Mouse (Mus musculus) NIH3T3 (cell line): Measurements from ENCODE around the gene Gm49342.
A peak's percentile ranks its signal among the peaks of the same experiment; 100 is the strongest.
"Not testable (repeated sequence)": the region's sequence is repeated elsewhere in the genome, so short reads cannot be mapped to it uniquely, and the experiment has no call there.

Source experiments
- DNase-seq: peaks from one replicate; pipeline ENCODE4 v3.0.0-alpha.2; 2012; ENCODE audit warnings: low read depth

The Gm49342 gene

GRCm38 (mm10) chr14:50943932-50944667, at the start of gene Gm49342:
TSS of gene Gm49342 (plus strand) at chr14:50944517.
- peak; percentile 93 for DNase-seq

GRCm38 (mm10) chr14:50895407-50895806, 48.9 kb upstream of the Gm49342 start:
- peak; percentile 3 for DNase-seq

- peak; percentile 94 for DNase-seq
These were observed 48.2 kb upstream of the Gm49342 start for GRCm38 (mm10) chr14:50895985-50896746.

GRCm38 (mm10) chr14:50896747-50897373, 47.5 kb upstream of the Gm49342 start:
- DNase-seq = peak; percentile 31

GRCm38 (mm10) chr14:50897374-50897765, 46.9 kb upstream of the Gm49342 start, which contains the start of gene Klhl33:
TSS of gene Klhl33 (minus strand) at chr14:50897507.
- DNase-seq = peak; percentile 17

- DNase-seq = not testable (repeated sequence)
These were observed 46.3 kb upstream of the Gm49342 start for GRCm38 (mm10) chr14:50897992-50898391.

- no peak for DNase-seq
These were observed 40.1 kb upstream of the Gm49342 start for GRCm38 (mm10) chr14:50903973-50904827.

GRCm38 (mm10) chr14:50904828-50905129, 39.5 kb upstream of the Gm49342 start:
- no peak for DNase-seq

DNA sequence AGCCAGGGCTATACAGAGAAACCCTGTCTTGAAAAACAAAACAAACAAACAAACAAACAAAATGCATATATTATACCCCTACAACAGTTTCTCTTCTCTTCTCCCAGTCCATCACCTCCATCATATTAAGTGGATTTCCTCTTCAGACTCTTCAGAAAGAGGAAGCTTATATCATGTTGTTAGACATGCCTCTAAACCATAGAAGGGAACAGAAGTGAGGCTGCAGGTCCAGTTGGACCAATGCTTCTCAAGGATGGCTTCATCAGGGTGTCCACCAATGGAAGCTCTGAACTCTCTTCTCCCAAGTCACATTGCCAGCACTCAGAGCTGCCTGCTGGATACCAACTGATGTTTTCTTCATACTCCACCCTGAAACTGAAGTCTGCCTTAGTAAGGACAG, 39.0 kb upstream of the Gm49342 start:
- not testable (repeated sequence) for DNase-seq

- no peak for DNase-seq
These were observed 36.2 kb upstream of the Gm49342 start for GRCm38 (mm10) chr14:50908126-50908525.

DNA sequence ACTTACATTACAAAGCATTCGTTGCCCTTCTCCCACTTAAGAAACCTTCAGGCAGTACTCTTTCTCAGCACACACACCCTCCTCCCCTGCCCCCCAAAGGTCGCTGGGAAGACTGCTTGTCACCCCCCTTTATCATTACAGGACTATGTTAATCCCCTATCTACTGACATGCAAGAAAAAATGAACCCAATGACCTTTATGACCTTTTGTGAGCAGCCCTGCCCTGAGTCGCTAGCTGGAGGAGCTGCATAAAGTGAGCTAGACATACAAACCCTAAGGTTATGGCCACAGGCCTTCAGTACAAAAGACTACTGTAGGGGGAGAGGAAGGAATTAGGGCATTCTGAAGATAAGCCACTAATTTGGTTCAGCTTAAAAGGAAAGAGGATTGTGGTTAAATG, 33.0 kb upstream of the Gm49342 start:
- DNase-seq = no peak

DNA sequence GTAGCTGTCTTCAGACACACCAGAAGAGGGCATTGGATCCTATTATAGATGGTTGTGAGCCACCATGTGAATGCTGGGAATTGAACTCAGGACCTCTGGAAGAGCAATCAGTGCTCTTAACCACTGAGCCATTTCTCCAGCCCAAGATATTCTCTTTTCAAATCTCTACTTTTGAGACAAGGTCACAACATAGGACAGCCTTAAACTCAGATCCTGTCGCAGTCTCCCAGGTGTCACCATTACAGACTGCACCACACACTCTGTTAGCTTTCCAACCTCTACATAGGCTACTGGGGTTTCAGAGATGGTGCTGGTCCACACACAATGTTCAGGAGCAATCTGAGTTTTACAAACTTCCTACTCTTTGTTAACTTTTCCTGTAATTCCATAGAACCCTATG, 20.9 kb upstream of the Gm49342 start:
- peak; percentile 3 for DNase-seq

GRCm38 (mm10) chr14:50924281-50925064, 19.8 kb upstream of the Gm49342 start, which contains the start of the genes Osgep and Apex1:
TSS of gene Osgep (minus strand) at chr14:50924893.
TSS of gene Apex1 (plus strand) at chr14:50924968.
- peak; percentile 96 for DNase-seq

- DNase-seq = peak; percentile 31
These were observed 19.0 kb upstream of the Gm49342 start for GRCm38 (mm10) chr14:50925111-50925920.

DNA sequence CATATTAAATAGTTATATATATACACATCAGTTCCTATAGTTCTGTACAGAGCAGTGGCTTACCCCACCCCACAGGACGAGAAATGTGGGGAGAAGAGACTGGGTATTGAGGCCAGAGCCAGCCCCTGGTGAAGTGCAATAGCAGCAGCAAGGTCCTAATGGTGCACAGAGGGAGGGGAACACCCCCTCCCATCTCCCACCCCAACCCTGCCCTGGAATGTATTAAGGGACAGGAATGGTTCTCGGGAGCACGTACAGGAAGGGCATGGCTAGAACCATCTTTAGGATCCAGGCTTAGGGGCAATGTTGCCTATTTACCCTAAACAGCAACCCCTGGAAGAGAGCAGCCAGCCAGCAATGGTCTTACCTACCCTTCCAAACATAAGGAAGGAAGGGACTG, 17.0 kb upstream of the Gm49342 start:
- DNase-seq = no peak

DNA sequence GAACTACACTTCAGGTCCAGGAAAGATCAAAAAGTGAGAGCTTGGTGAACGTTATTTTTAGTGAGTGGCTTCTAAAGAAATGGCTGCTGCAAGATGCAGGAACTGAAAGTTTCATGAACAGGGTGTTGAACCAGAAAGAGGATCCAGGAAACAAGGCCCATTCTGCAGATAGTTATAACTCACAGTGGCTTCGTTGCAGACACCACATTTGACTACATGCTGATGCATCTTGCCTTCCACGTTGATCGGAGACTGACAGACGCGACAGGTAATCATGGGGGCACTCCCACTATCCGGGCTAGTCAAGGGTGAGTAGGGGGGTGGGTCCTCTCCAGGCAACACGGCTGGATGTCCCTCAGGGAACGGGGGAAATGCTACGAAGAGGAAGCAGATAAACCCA, 14.4 kb upstream of the Gm49342 start:
- DNase-seq = no peak

GRCm38 (mm10) chr14:50930377-50930753, 14.0 kb upstream of the Gm49342 start:
- DNase-seq = no peak

- DNase-seq = peak; percentile 97
These were observed 13.4 kb upstream of the Gm49342 start, which contains the start of the genes Pip4p1 and Pnp for GRCm38 (mm10) chr14:50930754-50931492. TSS of gene Pip4p1 (minus strand) at chr14:50930856. TSS of gene Pnp (plus strand) at chr14:50931082.

- DNase-seq = peak; percentile 51
These were observed 12.8 kb upstream of the Gm49342 start for GRCm38 (mm10) chr14:50931493-50932020.
